16 mouse cellular contexts compared by ENCODE assay signal in genomic region chr6:100826046-100826445, GRCm38 (mm10). TPM values are rescaled to one million over a fixed set of nuclear protein-coding genes. Genes with fewer than 3 reads are reported as not detected.
A peak's percentile ranks its signal among the peaks of the same experiment; 100 is the strongest.
DNase-seq lines count a peak whose midpoint lies in the region; ATAC-seq lines count a peak whose summit lies in the region.
"Had no signal": no experiment of that assay in that cellular context is flagged by ENCODE, and none has a peak within 500 bp of the region (broad histone marks: within the 10 kb centered on the region; RNA-seq: fewer than 3 reads in every experiment).

No protein-coding gene starts in this region.

- no peak overlapping the region for H3K9ac ChIP-seq in forebrain, embryonic 11.5 days (ENCODE audit: low read length)
- H3K9ac ChIP-seq: embryonic facial prominence, embryonic 13.5 days; limb, embryonic 15.5 days; neural tube, embryonic 12.5 days had no signal

- ATAC-seq in forebrain, embryonic 11.5 days (replicated peaks; ENCODE audit: low FRiP score) = no peak

- H3K4me3 ChIP-seq in forebrain, embryonic 11.5 days (ENCODE audit: low read depth, low read length) = no peak overlapping the region
- H3K4me3 ChIP-seq: embryonic facial prominence, embryonic 13.5 days; forebrain, embryonic 10.5 days; limb, embryonic 15.5 days; neural tube, embryonic 12.5 days had no signal

- H3K36me3 ChIP-seq in forebrain, embryonic 11.5 days (ENCODE audit: control insufficient read depth, insufficient read depth, low read length) = no peaks in the 10 kb centered on the region
- H3K36me3 ChIP-seq: embryonic facial prominence, embryonic 13.5 days; forebrain, embryonic 10.5 days; limb, embryonic 15.5 days; neural tube, embryonic 12.5 days had no signal

- H3K9me3 ChIP-seq in forebrain, embryonic 11.5 days (ENCODE audit: control insufficient read depth, low read length) = no peaks in the 10 kb centered on the region
- H3K9me3 ChIP-seq: embryonic facial prominence, embryonic 13.5 days; forebrain, embryonic 10.5 days; limb, embryonic 15.5 days; neural tube, embryonic 12.5 days had no signal

- H3K27ac ChIP-seq in forebrain, embryonic 11.5 days (ENCODE audit: low read depth, low read length) = no peak overlapping the region
- H3K27ac ChIP-seq: embryonic facial prominence, embryonic 13.5 days; forebrain, embryonic 10.5 days; limb, embryonic 15.5 days; neural tube, embryonic 12.5 days had no signal

- peak; percentile 20 to 26 for DNase-seq in urinary bladder, postnatal 36 days (ENCODE audit: low spot score in 2 of 2)
- no peak for DNase-seq in urinary bladder, adult 2 months (ENCODE audit: low spot score)
- DNase-seq in kidney, adult 8-10 months = peak; percentile 46 to 67
- DNase-seq in kidney, postnatal 25 days = peak; percentile 44 to 78
- DNase-seq in spleen, postnatal 4 days (ENCODE audit: low spot score in 2 of 2) = no peak
- no peak for DNase-seq in ovary, postnatal 10 days (ENCODE audit: low spot score)
- DNase-seq in forebrain, embryonic 11.5 days (ENCODE audit: low spot score) = no peak
- DNase-seq: B cell, adult 2 months; cerebellum, adult 9-11 months; gastrocnemius, postnatal 36 days; lung, postnatal 14 days; thymus, adult 2 months had no signal

- WGBS in forebrain, embryonic 11.5 days = 91% methylated on average over 6 of the region's 6 CpGs

- H3K4me1 ChIP-seq in forebrain, embryonic 11.5 days (replicated peaks; ENCODE audit: control insufficient read depth, insufficient read depth, low read length) = no peaks in the 10 kb centered on the region
- H3K4me1 ChIP-seq: embryonic facial prominence, embryonic 13.5 days; neural tube, embryonic 12.5 days had no signal

- no peaks in the 10 kb centered on the region for H3K27me3 ChIP-seq in forebrain, embryonic 11.5 days (ENCODE audit: control insufficient read depth, insufficient read depth, low read length)
- H3K27me3 ChIP-seq: embryonic facial prominence, embryonic 13.5 days; limb, embryonic 15.5 days; neural tube, embryonic 12.5 days had no signal

- no peak overlapping the region for H3K4me2 ChIP-seq in forebrain, embryonic 11.5 days (ENCODE audit: low read depth, low read length, severe bottlenecking)
- H3K4me2 ChIP-seq: embryonic facial prominence, embryonic 13.5 days; limb, embryonic 15.5 days; neural tube, embryonic 12.5 days had no signal

RNA-seq across cellular contexts. Expression of gene Ppp4r2, which starts 7.4 kb away (rescaled TPM):
- polyA plus RNA-seq in urinary bladder, adult 2 months (2012; rRNA removed) = 36.9 and 37.3 TPM in 2 replicates
- polyA plus RNA-seq in forebrain, embryonic 11.5 days (2014; fragmentation: Nextera tagmentation; extraction: Ambion mirVana) = 37.6 and 40.3 TPM in 2 replicates

Comparison
In these comparisons a context has a peak if more than half of its experiments do, and no peak if none do; other contexts are left out.
1. DNase-seq: peak in urinary bladder, postnatal 36 days (2 of 2), kidney, adult 8-10 months (2 of 2) and kidney, postnatal 25 days (2 of 2); none in urinary bladder, adult 2 months (single experiment), spleen, postnatal 4 days (0 of 2), ovary, postnatal 10 days (single experiment) and forebrain, embryonic 11.5 days (single experiment).